Mouse (Mus musculus): ENCODE results near the gene Tfdp2.

- no peak; the same call in 1 of the 2 replicates for TF ChIP-seq CTCF (IDR thresholded peaks at IDR 0.05)
- TF ChIP-seq EP300 (IDR thresholded peaks at IDR 0.05): no peak
Observed at GRCm38 (mm10) chr9:96184909-96185308, 11.2 kb upstream of the Tfdp2 start.
